Mouse (Mus musculus) testis, adult 2 months (tissue): Measurements from ENCODE around the gene Spsb1.

Source experiments
- CTCF ChIP-seq: fragments of 200-500 bp; IDR thresholded peaks from 2 replicates; pipeline ENCODE4 v1.5.1; 2012; ENCODE audit warnings: low read depth, mild to moderate bottlenecking, inconsistent platforms, low read length, moderate library complexity; ENCODE audit not compliant: control insufficient read depth, insufficient read depth, insufficient replicate concordance
- POLR2A ChIP-seq: fragments of 200-500 bp; IDR thresholded peaks from 2 replicates; pipeline ENCODE4 v1.6.1; 2012; ENCODE audit warnings: low read depth, mild to moderate bottlenecking, inconsistent platforms, low read length, moderate library complexity; ENCODE audit not compliant: control insufficient read depth

- TF ChIP-seq CTCF (no peak), POLR2A (no peak)
Observed at GRCm38 (mm10) chr4:149846861-149847631, 107.8 kb downstream of the Spsb1 start.
